Mouse (Mus musculus) lung, adult 2 months (tissue): ENCODE measurements around the gene Mettl8. TPM values are rescaled to one million over a fixed set of nuclear protein-coding genes. Genes with fewer than 3 reads are reported as not detected.

ENCODE experiments used
- DNase-seq: peaks from one replicate; pipeline ENCODE4 v3.0.0; 2022
- H3K4me1 ChIP-seq: fragments of 200-500 bp; 2 replicates; pipeline ENCODE4 v1.6.1; 2011; ENCODE audit warnings: low read length; ENCODE audit not compliant: control insufficient read depth, insufficient read depth
- H3K4me3 ChIP-seq: fragments of 200-500 bp; replicated peaks from 2 replicates; pipeline ENCODE3; 2011; ENCODE audit warnings: low read depth, mild to moderate bottlenecking, control low read depth, low read length; ENCODE audit errors: extremely low read depth
- CTCF ChIP-seq: fragments of 200-500 bp; IDR thresholded peaks from 2 replicates; pipeline ENCODE4 v1.5.1; 2011; ENCODE audit warnings: mild to moderate bottlenecking, low read length, control low read depth; ENCODE audit not compliant: insufficient read depth
- POLR2A ChIP-seq: fragments of 200-500 bp; IDR thresholded peaks from 2 replicates; pipeline ENCODE4 v1.6.1; 2011; ENCODE audit warnings: low read depth, mild to moderate bottlenecking, control low read depth, low read length, borderline replicate concordance; ENCODE audit errors: extremely low read depth
- WGBS: fragments of 180-500 bp; shearing (Covaris S2); methylation state at CpG from one replicate; pipeline ENCODE4 v1.1.7; 2018; 5-methylcytosine and 5-hydroxymethylcytosine counted together
- polyA plus RNA-seq: library from polyadenylated mRNA; depleted of rRNA; stranded (reverse); fragments of >200 nt; gene quantifications from 2 replicates; pipeline ENCODE4 v1.2.3, GENCODE M21; 2012; rRNA removed

Mettl8 gene
- polyA plus RNA-seq, 1 experiment, result 6.1 TPM

GRCm38 (mm10) chr2:70919913-70920522 lies 135.4 kb downstream of the Mettl8 start:
- peaks cover 2% of the 10 kb centered on the region; the same call in 1 of the 2 replicates for H3K4me1 ChIP-seq
- TF ChIP-seq POLR2A (no peak), CTCF (no peak)
- no peak overlapping the region for H3K4me3 ChIP-seq
- DNase-seq, result no peak
- WGBS, result 48% methylated on average over 2 of the region's 2 CpGs

- 94% methylated on average over 2 of the region's 2 CpGs for WGBS
- no peak for DNase-seq
- Histone ChIP-seq H3K4me3 (no peak overlapping the region), H3K4me1 (peaks cover 2% of the 10 kb centered on the region; the same call in 1 of the 2 replicates)
- no peak for TF ChIP-seq POLR2A
- no peak for TF ChIP-seq CTCF
These were observed 136.9 kb downstream of the Mettl8 start for GRCm38 (mm10) chr2:70918516-70918915.

Other genes with a start within 250 kb of the Mettl8 start
- gene Tlk1, start 229.9 kb downstream of the Mettl8 start, polyA plus RNA-seq, result 8.8 and 12.3 TPM in 2 replicates
- gene Dcaf17, start 255 bp downstream of the Mettl8 start, polyA plus RNA-seq, result 4.4 and 4.8 TPM in 2 replicates
- gene Cybrd1, start 62.3 kb upstream of the Mettl8 start, polyA plus RNA-seq, result 7.4 and 8.3 TPM in 2 replicates
- gene Dync1i2, start 156.1 kb upstream of the Mettl8 start, polyA plus RNA-seq, result 13.6 and 27.9 TPM in 2 replicates